Comparison of ENCODE assay signal across 7 mouse cellular contexts in genomic region chr5:25100157-25100515, GRCm38 (mm10). TPM values are rescaled to one million over a fixed set of nuclear protein-coding genes. Genes with fewer than 3 reads are reported as not detected.
DNase-seq lines count a peak whose midpoint lies in the region; ATAC-seq and TF ChIP-seq lines count a peak whose summit lies in the region.

No protein-coding gene starts in this region.

- WGBS in lung, embryonic 15.5 days: under 1% methylated on average over 26 of the region's 26 CpGs
- 1% methylated on average over 26 of the region's 26 CpGs for WGBS in embryonic facial prominence, embryonic 10.5 days
- 1% methylated on average over 24 of the region's 26 CpGs for WGBS in heart, postnatal 0 days
- under 1% methylated on average over 26 of the region's 26 CpGs for WGBS in liver, embryonic 15.5 days (ENCODE audit: insufficient replicate concordance)
- under 1% methylated on average over 26 of the region's 26 CpGs for WGBS in stomach, embryonic 15.5 days

- peak overlapping the region; percentile 58; the same call in 1 of the 2 replicates for H3K27ac ChIP-seq in lung, embryonic 15.5 days
- H3K27ac ChIP-seq in embryonic facial prominence, embryonic 10.5 days (replicated peaks): peak overlapping the region; percentile 40; the same call in 1 of the 2 replicates
- peak overlapping the region; percentile 64 for H3K27ac ChIP-seq in heart, postnatal 0 days (ENCODE audit: low read depth)
- peak overlapping the region; percentile 78 for H3K27ac ChIP-seq in liver, embryonic 15.5 days (replicated peaks)
- H3K27ac ChIP-seq in stomach, embryonic 15.5 days: peak overlapping the region; percentile 69; the same call in 1 of the 2 replicates

- no peak for DNase-seq in lung, postnatal 36 days
- no peak for DNase-seq in embryonic facial prominence, embryonic 10.5 days (ENCODE audit: low spot score)
- DNase-seq in heart, postnatal 0 days (ENCODE audit: low spot score): no peak
- DNase-seq in frontal cortex, postnatal 10 days (ENCODE audit: low spot score in 2 of 2): no peak

- peaks cover 26% of the 10 kb centered on the region for H3K27me3 ChIP-seq in lung, embryonic 15.5 days
- H3K27me3 ChIP-seq in embryonic facial prominence, embryonic 10.5 days (replicated peaks; ENCODE audit: low read depth, poor library complexity, severe bottlenecking): peaks cover 75% of the 10 kb centered on the region
- no peaks in the 10 kb centered on the region for H3K27me3 ChIP-seq in heart, postnatal 0 days (ENCODE audit: control insufficient read depth, insufficient read depth, low read length)
- H3K27me3 ChIP-seq in liver, embryonic 15.5 days: peaks cover 40% of the 10 kb centered on the region
- peaks cover 6% of the 10 kb centered on the region; the same call in 1 of the 2 replicates for H3K27me3 ChIP-seq in stomach, embryonic 15.5 days (replicated peaks)

- TF ChIP-seq CTCF in heart, postnatal 0 days (IDR thresholded peaks at IDR 0.05; ENCODE audit: low read depth): no peak

- no peak for TF ChIP-seq EP300 in heart, postnatal 0 days (IDR thresholded peaks at IDR 0.05; ENCODE audit: low read depth)

- peak overlapping the region; percentile 60 for H3K4me3 ChIP-seq in lung, embryonic 15.5 days
- H3K4me3 ChIP-seq in embryonic facial prominence, embryonic 10.5 days: peak overlapping the region; percentile 74
- peak overlapping the region; percentile 63 for H3K4me3 ChIP-seq in heart, postnatal 0 days (ENCODE audit: low read depth, low read length)
- peak overlapping the region; percentile 56 for H3K4me3 ChIP-seq in liver, embryonic 15.5 days (replicated peaks)
- H3K4me3 ChIP-seq in stomach, embryonic 15.5 days (replicated peaks): peak overlapping the region; percentile 63

- H3K9ac ChIP-seq in lung, embryonic 15.5 days: peak overlapping the region; percentile 42
- peak overlapping the region; percentile 74 for H3K9ac ChIP-seq in heart, postnatal 0 days (replicated peaks; ENCODE audit: low read depth, low read length)
- H3K9ac ChIP-seq in liver, embryonic 15.5 days: peak overlapping the region; percentile 46
- H3K9ac ChIP-seq in stomach, embryonic 15.5 days: peak overlapping the region; percentile 25; the same call in 1 of the 2 replicates

- H3K4me2 ChIP-seq in lung, embryonic 15.5 days: peak overlapping the region; percentile 99
- H3K4me2 ChIP-seq in heart, postnatal 0 days (ENCODE audit: low read depth, low read length): peak overlapping the region; percentile 96
- peak overlapping the region; percentile 69 for H3K4me2 ChIP-seq in liver, embryonic 15.5 days
- peak overlapping the region; percentile 93 for H3K4me2 ChIP-seq in stomach, embryonic 15.5 days

- no peaks in the 10 kb centered on the region for H3K36me3 ChIP-seq in lung, embryonic 15.5 days
- no peaks in the 10 kb centered on the region for H3K36me3 ChIP-seq in embryonic facial prominence, embryonic 10.5 days (replicated peaks)
- no peaks in the 10 kb centered on the region for H3K36me3 ChIP-seq in heart, postnatal 0 days (replicated peaks; ENCODE audit: control insufficient read depth, insufficient read depth, low read length)
- H3K36me3 ChIP-seq in liver, embryonic 15.5 days (replicated peaks): no peaks in the 10 kb centered on the region
- H3K36me3 ChIP-seq in stomach, embryonic 15.5 days: no peaks in the 10 kb centered on the region

- ATAC-seq in lung, embryonic 15.5 days (ENCODE audit: borderline replicate concordance, extremely low read depth, low FRiP score, low TSS enrichment): no peak
- no peak for ATAC-seq in heart, postnatal 0 days (ENCODE audit: insufficient read depth, low read depth)
- no peak for ATAC-seq in liver, embryonic 15.5 days (ENCODE audit: insufficient read depth)
- ATAC-seq in stomach, embryonic 15.5 days (ENCODE audit: insufficient read depth, low FRiP score, low read depth): no peak

- H3K9me3 ChIP-seq in lung, embryonic 15.5 days: no peaks in the 10 kb centered on the region
- H3K9me3 ChIP-seq in embryonic facial prominence, embryonic 10.5 days: no peaks in the 10 kb centered on the region
- H3K9me3 ChIP-seq in heart, postnatal 0 days (replicated peaks; ENCODE audit: control insufficient read depth, low read length): no peaks in the 10 kb centered on the region
- no peaks in the 10 kb centered on the region for H3K9me3 ChIP-seq in liver, embryonic 15.5 days (replicated peaks)
- H3K9me3 ChIP-seq in stomach, embryonic 15.5 days: no peaks in the 10 kb centered on the region

- peaks cover 7% of the 10 kb centered on the region for H3K4me1 ChIP-seq in lung, embryonic 15.5 days
- peaks cover 25% of the 10 kb centered on the region for H3K4me1 ChIP-seq in embryonic facial prominence, embryonic 10.5 days
- peaks cover 23% of the 10 kb centered on the region for H3K4me1 ChIP-seq in heart, postnatal 0 days (ENCODE audit: control insufficient read depth, insufficient read depth)
- H3K4me1 ChIP-seq in liver, embryonic 15.5 days (replicated peaks): peaks cover 20% of the 10 kb centered on the region; the same call in 1 of the 2 replicates
- peaks cover 13% of the 10 kb centered on the region for H3K4me1 ChIP-seq in stomach, embryonic 15.5 days

RNA-seq across cellular contexts. Expression of gene Prkag2, which starts 0.3 kb away (rescaled TPM):
- 27.9 and 30.2 TPM in 2 replicates for polyA plus RNA-seq in lung, embryonic 15.5 days (2015; fragmentation: Nextera tagmentation; extraction: Ambion mirVana)
- 38.2 and 39.5 TPM in 2 replicates for polyA plus RNA-seq in embryonic facial prominence, embryonic 10.5 days (2016; fragmentation: Nextera tagmentation; extraction: Ambion mirVana)
- 62.9 and 72.2 TPM in 2 replicates for total RNA-seq in heart, postnatal 0 days (2014; rRNA removed; ENCODE audit: low replicate concordance)
- 121 and 122 TPM in 2 replicates for polyA plus RNA-seq in heart, postnatal 0 days (2015; fragmentation: Nextera tagmentation; extraction: Ambion mirVana)
- polyA plus RNA-seq in liver, embryonic 15.5 days (2015; fragmentation: Nextera tagmentation; extraction: Ambion mirVana): 3.6 and 3.9 TPM in 2 replicates
- polyA plus RNA-seq in stomach, embryonic 15.5 days (2015; fragmentation: Nextera tagmentation; extraction: Ambion mirVana): 41.3 and 44.0 TPM in 2 replicates
